Mouse (Mus musculus): ENCODE measurements around the gene Bahcc1.

DNA sequence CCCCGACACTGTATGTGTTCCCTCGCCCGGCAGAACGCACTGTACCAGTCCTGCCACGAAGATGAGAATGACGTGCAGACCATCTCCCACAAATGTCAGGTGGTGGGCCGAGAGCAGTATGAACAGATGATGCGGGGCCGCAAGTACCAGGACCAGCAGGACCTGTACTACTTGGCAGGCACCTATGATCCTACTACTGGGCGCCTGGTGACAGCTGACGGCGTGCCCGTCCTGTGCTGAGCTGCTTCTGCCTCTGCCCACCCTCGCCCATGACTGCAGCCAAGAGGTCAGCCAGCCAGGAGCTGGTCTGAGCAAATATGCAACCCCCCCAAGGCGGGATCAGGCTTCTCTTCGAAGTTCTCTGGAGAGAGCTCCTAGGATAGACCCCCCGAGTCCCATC is 56.9 kb downstream of the Bahcc1 start:
- no peak for TF ChIP-seq CTCF (IDR thresholded peaks at IDR 0.05; ENCODE audit: extremely low read depth, insufficient read depth, low read length)
- no peak for TF ChIP-seq POLR2A (IDR thresholded peaks at IDR 0.05; ENCODE audit: extremely low read depth, insufficient read depth, low read length)

Measured in cortical plate, adult 2 months (tissue).